In the genomic region with DNA sequence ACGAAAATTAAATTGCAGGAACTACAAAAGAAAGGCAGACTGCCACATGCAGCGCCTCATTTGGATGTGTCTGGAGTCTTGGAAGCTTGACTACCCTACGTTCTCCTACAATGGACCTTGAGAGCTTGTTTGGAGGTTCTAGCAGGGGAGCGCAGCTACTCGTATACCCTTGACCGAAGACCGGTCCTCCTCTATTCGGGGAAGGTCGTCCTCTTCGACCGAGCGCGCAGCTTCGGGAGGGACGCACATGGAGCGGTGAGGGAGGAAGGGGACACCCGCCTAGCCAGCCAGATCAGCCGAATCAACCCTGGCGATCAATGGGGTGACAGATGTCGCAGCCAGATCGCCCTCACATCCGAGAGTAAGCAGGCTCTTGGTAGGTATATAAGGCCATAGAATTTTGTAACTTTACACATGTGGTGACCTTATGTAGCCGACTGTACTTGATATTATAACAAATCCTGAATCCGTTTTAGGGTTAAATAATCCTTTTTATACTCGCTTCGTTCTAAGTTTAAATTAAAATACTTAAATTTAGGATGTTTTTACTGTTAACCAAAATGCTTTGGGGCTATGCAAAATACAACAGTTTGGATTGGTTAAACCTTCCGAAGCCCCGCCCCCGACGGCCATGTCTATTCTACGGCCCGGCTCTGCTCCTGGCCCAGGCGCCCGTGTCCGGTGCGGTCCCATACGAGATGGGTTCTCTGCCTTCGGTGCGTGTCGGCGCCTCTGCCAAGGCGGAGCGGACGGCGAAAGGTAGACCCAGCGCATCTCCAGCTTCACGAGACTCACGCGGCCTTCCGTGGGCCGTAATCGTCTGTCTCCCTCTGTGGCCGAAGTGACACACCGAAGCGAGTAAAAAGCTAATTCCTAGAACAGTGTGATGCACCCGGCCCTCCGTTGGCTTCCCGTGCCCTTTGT, we compare ENCODE assay signal across 8 mouse cellular contexts. TPM values are rescaled to one million over a fixed set of nuclear protein-coding genes. Genes with fewer than 3 reads are reported as not detected.
A peak's percentile ranks its signal among the peaks of the same experiment; 100 is the strongest.
DNase-seq lines count a peak whose midpoint lies in the region; ATAC-seq and TF ChIP-seq lines count a peak whose summit lies in the region.

No protein-coding gene starts in this region.

- peak; percentile 89 to 90 for TF ChIP-seq POLR2A in MEL (IDR thresholded peaks at IDR 0.05; ENCODE audit: control insufficient read depth in 1 of 2, insufficient read depth in 1 of 2, low read depth in 1 of 2, low read length in 2 of 2, poor library complexity in 1 of 2)

- peak overlapping the region; percentile 98 for H3K9ac ChIP-seq in MEL (ENCODE audit: control insufficient read depth, low read depth, low read length, poor library complexity, severe bottlenecking)
- peak overlapping the region; percentile 80 for H3K9ac ChIP-seq in lung, embryonic 16.5 days (ENCODE audit: low read length)

- under 1% methylated on average over 48 of the region's 58 CpGs for WGBS in lung, embryonic 16.5 days

- H3K79me2 ChIP-seq in MEL (ENCODE audit: control insufficient read depth, insufficient read depth, low read length, poor library complexity): no peaks in the 10 kb centered on the region; the same call in 1 of the 2 replicates

- peak; percentile 97 to 98 for ATAC-seq in hematopoietic stem cell, adult 5-6 weeks (replicated peaks in 1 of 2; ENCODE audit: insufficient read depth in 1 of 2, low FRiP score in 2 of 2, low TSS enrichment in 1 of 2, low read depth in 1 of 2, poor library complexity in 2 of 2, severe bottlenecking in 2 of 2)
- ATAC-seq in lung, embryonic 16.5 days (ENCODE audit: low read depth): peak; percentile 99

- peaks cover 0 to 7% of the 10 kb centered on the region in 2 experiments; a peak in 2 of 4 replicates for H3K36me3 ChIP-seq in MEL (ENCODE audit: control insufficient read depth in 1 of 2, insufficient read depth in 2 of 2, low read length in 2 of 2)
- H3K36me3 ChIP-seq in lung, embryonic 16.5 days (ENCODE audit: control insufficient read depth, insufficient read depth, low read length): no peaks in the 10 kb centered on the region

- H3K4me2 ChIP-seq in lung, embryonic 16.5 days (ENCODE audit: low read depth, low read length): peak overlapping the region; percentile 49

- no peak for TF ChIP-seq CTCF in MEL (IDR thresholded peaks at IDR 0.05 in 2 of 3, conservative IDR thresholded peaks at IDR 0.05 in 1 of 3; ENCODE audit: control insufficient read depth in 1 of 3, insufficient read depth in 1 of 3, low read depth in 2 of 3, low read length in 3 of 3, poor library complexity in 1 of 3, severe bottlenecking in 1 of 3)

- no peaks in the 10 kb centered on the region for H3K27me3 ChIP-seq in MEL (ENCODE audit: control insufficient read depth in 1 of 2, insufficient read depth in 2 of 2, low read length in 2 of 2)
- H3K27me3 ChIP-seq in lung, embryonic 16.5 days (ENCODE audit: control insufficient read depth, insufficient read depth, low read depth, low read length): no peaks in the 10 kb centered on the region

- no peaks in the 10 kb centered on the region for H3K9me3 ChIP-seq in MEL (replicated peaks; ENCODE audit: insufficient read depth, low read length)
- H3K9me3 ChIP-seq in lung, embryonic 16.5 days (ENCODE audit: control insufficient read depth, low read length): no peaks in the 10 kb centered on the region

- no peak for TF ChIP-seq EP300 in MEL (IDR thresholded peaks at IDR 0.05; ENCODE audit: low read depth in 1 of 2, low read length in 2 of 2)

- no peak for TF ChIP-seq RAD21 in MEL (IDR thresholded peaks at IDR 0.05; ENCODE audit: low read depth, low read length)

- no peaks in the 10 kb centered on the region; a peak in 1 of 4 replicates for H3K4me1 ChIP-seq in MEL (ENCODE audit: control insufficient read depth in 1 of 2, insufficient read depth in 2 of 2, low read length in 2 of 2)
- H3K4me1 ChIP-seq in lung, embryonic 16.5 days (replicated peaks; ENCODE audit: control insufficient read depth, insufficient read depth, low read length): peaks cover 8% of the 10 kb centered on the region

- DNase-seq in MEL (ENCODE audit: low read depth, low spot score): peak; percentile 95
- peak; percentile 96 for DNase-seq in cerebellum, adult 8-10 months
- DNase-seq in forelimb bud, embryonic 11.5 days (ENCODE audit: low read depth, low spot score): peak; percentile 92
- peak; percentile 88 for DNase-seq in layer of hippocampus, adult 9-10 months (ENCODE audit: low spot score)
- DNase-seq in ovary, postnatal 10 days (ENCODE audit: low spot score): peak; percentile 88
- DNase-seq in thymus, postnatal 10 days (ENCODE audit: low spot score in 2 of 2): peak; percentile 89 to 95

- H3K4me3 ChIP-seq in MEL (ENCODE audit: control insufficient read depth in 1 of 2, insufficient read depth in 1 of 2, low read depth in 2 of 2, low read length in 2 of 2): peak overlapping the region; percentile 65 to 95
- peak overlapping the region; percentile 66 for H3K4me3 ChIP-seq in lung, embryonic 16.5 days (ENCODE audit: low read length)

- peak overlapping the region; percentile 97 for H3K27ac ChIP-seq in MEL (ENCODE audit: control insufficient read depth, low read depth, low read length)
- peak overlapping the region; percentile 93 for H3K27ac ChIP-seq in lung, embryonic 16.5 days (ENCODE audit: low read length)

TF ChIP-seq in MEL, 35 proteins besides CTCF, POLR2A, EP300 and RAD21:
- no peak for TF ChIP-seq ZC3H11A (IDR thresholded peaks at IDR 0.05; ENCODE audit: low read depth, low read length)
- peak; percentile 73 for TF ChIP-seq TCF12 (IDR thresholded peaks at IDR 0.05; ENCODE audit: low read depth, low read length)
- no peak for TF ChIP-seq USF2 (IDR thresholded peaks at IDR 0.05; ENCODE audit: borderline replicate concordance in 1 of 2, insufficient read depth in 1 of 2, low read depth in 1 of 2, low read length in 2 of 2)
- TF ChIP-seq MXI1 (IDR thresholded peaks at IDR 0.05; ENCODE audit: low read depth, low read length): no peak; the same call in 1 of the 2 replicates
- TF ChIP-seq SIN3A (IDR thresholded peaks at IDR 0.05; ENCODE audit: low read length): peak; percentile 72; the same call in 1 of the 2 replicates
- TF ChIP-seq TAL1 (IDR thresholded peaks at IDR 0.05; ENCODE audit: low read length): peak; percentile 33; the same call in 1 of the 2 replicates
- TF ChIP-seq SMC3 (IDR thresholded peaks at IDR 0.05; ENCODE audit: low read depth, low read length): no peak
- peak; percentile 16; the same call in 1 of the 2 replicates for TF ChIP-seq KAT2A (conservative IDR thresholded peaks at IDR 0.05; ENCODE audit: low read depth, low read length)
- TF ChIP-seq NRF1 (IDR thresholded peaks at IDR 0.05; ENCODE audit: insufficient read depth, low read depth, low read length, poor library complexity, severe bottlenecking): 0 out of 2 replicates have a peak, but pooled peaks have one; percentile 25
- peak; percentile 90 for TF ChIP-seq POLR2AphosphoS2 (IDR thresholded peaks at IDR 0.05; ENCODE audit: low read length)
- no peak for TF ChIP-seq MYB (IDR thresholded peaks at IDR 0.05; ENCODE audit: low read depth, low read length)
- peak; percentile 95 for TF ChIP-seq NELFE (IDR thresholded peaks at IDR 0.05; ENCODE audit: low read depth, low read length)
- TF ChIP-seq POLR2AphosphoS5 (IDR thresholded peaks at IDR 0.05; ENCODE audit: borderline replicate concordance, low read depth, low read length): no peak
- no peak for TF ChIP-seq GATA1 (IDR thresholded peaks at IDR 0.05; ENCODE audit: low read depth, low read length)
- peak; percentile 41 for TF ChIP-seq MYC (IDR thresholded peaks at IDR 0.05; ENCODE audit: low read depth, low read length)
- no peak for TF ChIP-seq MEF2A (IDR thresholded peaks at IDR 0.05; ENCODE audit: extremely low read depth, insufficient replicate concordance, low read depth, low read length, poor library complexity, severe bottlenecking)
- peak; percentile 93 for TF ChIP-seq MAFK (IDR thresholded peaks at IDR 0.05; ENCODE audit: borderline replicate concordance, low read depth, low read length)
- no peak for TF ChIP-seq ETS1 (IDR thresholded peaks at IDR 0.05; ENCODE audit: low read depth, low read length)
- TF ChIP-seq BHLHE40 (IDR thresholded peaks at IDR 0.05; ENCODE audit: borderline replicate concordance, low read depth, low read length): peak; percentile 57; the same call in 1 of the 2 replicates
- TF ChIP-seq ZMIZ1 (IDR thresholded peaks at IDR 0.05; ENCODE audit: low read depth, low read length): peak; percentile 92
- peak; percentile 84; the same call in 1 of the 2 replicates for TF ChIP-seq UBTF (IDR thresholded peaks at IDR 0.05; ENCODE audit: borderline replicate concordance, insufficient read depth, low read depth, low read length)
- TF ChIP-seq TBP (IDR thresholded peaks at IDR 0.05; ENCODE audit: low read depth, low read length): peak; percentile 99
- TF ChIP-seq E2F4 (IDR thresholded peaks at IDR 0.05; ENCODE audit: borderline replicate concordance, low read depth, low read length): no peak

RNA-seq across cellular contexts. Expression of gene Gsta4, which starts 7.0 kb away (rescaled TPM):
- total RNA-seq in MEL (2012; rRNA removed): 5.0 and 6.4 TPM in 2 replicates
- polyA plus RNA-seq in MEL (2012; ENCODE audit: insufficient read depth in 1 of 2, insufficient read length in 2 of 2, low read depth in 1 of 2, low replicate concordance in 2 of 2, missing spikeins in 1 of 2): 1 to 10 TPM in 1 of 2 experiments, not detected in 1; 9.8 TPM
- total RNA-seq in hematopoietic stem cell, adult 5-6 weeks (2017): 12.8 and 21.2 TPM in 2 replicates
- polyA plus RNA-seq in lung, embryonic 16.5 days (2015; fragmentation: Nextera tagmentation; extraction: Ambion mirVana): 87.5 and 105 TPM in 2 replicates

RNA-seq across cellular contexts. Expression of gene Gsta1, which starts 54.9 kb away (rescaled TPM):
- not detected in 2 replicates for total RNA-seq in MEL (2012; rRNA removed)
- not detected for polyA plus RNA-seq in MEL (2012; ENCODE audit: insufficient read depth in 1 of 2, insufficient read length in 2 of 2, low read depth in 1 of 2, low replicate concordance in 2 of 2, missing spikeins in 1 of 2)
- total RNA-seq in hematopoietic stem cell, adult 5-6 weeks (2017): not detected in 2 replicates
- not detected in 2 replicates for polyA plus RNA-seq in lung, embryonic 16.5 days (2015; fragmentation: Nextera tagmentation; extraction: Ambion mirVana)

Comparison
In these comparisons a context has a peak if more than half of its experiments do, and no peak if none do; other contexts are left out.
1. Peak in every context shown above with its lines: DNase-seq, ATAC-seq, H3K4me3 ChIP-seq and H3K27ac ChIP-seq.